Mouse (Mus musculus): ENCODE data around the gene Cnpy1.

DNA sequence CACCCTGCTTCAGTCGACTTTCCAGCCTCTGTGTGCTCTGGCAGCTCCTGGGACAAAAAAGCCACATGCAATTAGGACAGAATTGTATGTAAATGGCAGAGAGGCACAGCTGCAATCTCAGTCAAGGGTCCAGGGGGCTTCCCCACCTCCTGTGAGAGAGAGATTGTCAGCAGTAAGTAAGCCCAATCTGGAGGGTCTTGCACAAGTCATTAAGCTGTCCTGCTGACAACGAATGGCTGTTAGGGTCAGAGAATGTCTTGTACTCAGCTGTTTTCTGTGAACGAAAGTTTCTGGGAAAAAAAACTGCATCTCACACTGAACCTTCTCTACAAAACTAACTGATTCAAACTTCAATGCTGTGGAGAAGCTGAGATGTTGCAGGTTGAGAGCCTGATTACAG is 46.7 kb upstream of the Cnpy1 start:
- TF ChIP-seq POLR2A (IDR thresholded peaks at IDR 0.05; ENCODE audit: extremely low read depth, insufficient read depth, low read length) (no peak), CTCF (IDR thresholded peaks at IDR 0.05; ENCODE audit: extremely low read depth, insufficient read depth, low read length) (no peak)

All from cortical plate, adult 2 months (tissue).